Mouse (Mus musculus) midbrain, embryonic 13.5 days (tissue): Measurements from ENCODE around the gene Ccnyl1. TPM values are rescaled to one million over a fixed set of nuclear protein-coding genes. Genes with fewer than 3 reads are reported as not detected.
A peak's percentile ranks its signal among the peaks of the same experiment; 100 is the strongest.

Experiments
- ATAC-seq: fragments of 200-750 bp; cut with Nextera tagmentation; 2 replicates; pipeline ENCODE4 v1.8.0; 2017; ENCODE audit warnings: mild to moderate bottlenecking, moderate TSS enrichment, moderate library complexity
- H3K27ac ChIP-seq: fragments of 300-500 bp; sonication (generic); 2 replicates; pipeline ENCODE4 v1.5.1; 2015; ENCODE audit warnings: inconsistent platforms, mild to moderate bottlenecking, moderate library complexity
- H3K27me3 ChIP-seq: fragments of 300-500 bp; sonication (generic); 2 replicates; pipeline ENCODE4 v1.6.1; 2015; ENCODE audit warnings: mild to moderate bottlenecking, inconsistent platforms
- H3K36me3 ChIP-seq: fragments of 300-500 bp; sonication (generic); 2 replicates; pipeline ENCODE4 v1.6.1; 2015; ENCODE audit warnings: mild to moderate bottlenecking, inconsistent platforms
- H3K4me1 ChIP-seq: fragments of 300-500 bp; sonication (generic); replicated peaks from 2 replicates; pipeline ENCODE4 v1.6.1; 2015; ENCODE audit warnings: inconsistent platforms
- H3K4me2 ChIP-seq: fragments of 300-500 bp; sonication (generic); replicated peaks from 2 replicates; pipeline ENCODE4 v1.6.1; 2015; ENCODE audit warnings: moderate library complexity, mild to moderate bottlenecking, inconsistent platforms
- H3K4me3 ChIP-seq: fragments of 300-500 bp; sonication (generic); replicated peaks from 2 replicates; pipeline ENCODE4 v1.5.1; 2015; ENCODE audit warnings: mild to moderate bottlenecking, inconsistent platforms
- H3K9ac ChIP-seq: fragments of 300-500 bp; sonication (generic); replicated peaks from 2 replicates; pipeline ENCODE4 v1.6.1; 2015; ENCODE audit warnings: mild to moderate bottlenecking, inconsistent platforms
- H3K9me3 ChIP-seq: fragments of 300-500 bp; sonication (generic); 2 replicates; pipeline ENCODE4 v1.6.1; 2016; ENCODE audit warnings: mild to moderate bottlenecking, inconsistent platforms
- WGBS: fragments of 180-500 bp; shearing (Covaris S2); methylation state at CpG from one replicate; pipeline ENCODE4 v1.1.7; 2015; 5-methylcytosine and 5-hydroxymethylcytosine counted together
- polyA plus RNA-seq: library from polyadenylated mRNA; unstranded; fragments of >200 nt; fragmentation: Nextera tagmentation; extraction: Ambion mirVana; gene quantifications from 2 replicates; pipeline ENCODE4 v1.2.1, GENCODE M21; 2015

Gene Ccnyl1
- polyA plus RNA-seq, 1 experiment from 2014 or later, result 6.0 TPM

- no peaks in the 10 kb centered on the region for H3K27me3 ChIP-seq
- peaks cover 26% of the 10 kb centered on the region for H3K36me3 ChIP-seq
- H3K9me3 ChIP-seq, result no peaks in the 10 kb centered on the region
- ATAC-seq, result no peak
- no peak overlapping the region for H3K4me2 ChIP-seq
- H3K27ac ChIP-seq, result no peak overlapping the region
- H3K9ac ChIP-seq, result no peak overlapping the region
- H3K4me1 ChIP-seq, result no peaks in the 10 kb centered on the region
- H3K4me3 ChIP-seq, result no peak overlapping the region
- WGBS, result 95% methylated on average over 2 of the region's 2 CpGs
These were observed 16.4 kb downstream of the Ccnyl1 start for GRCm38 (mm10) chr1:64706610-64707009.

- H3K9ac ChIP-seq, result no peak overlapping the region
- H3K4me1 ChIP-seq, result no peaks in the 10 kb centered on the region
- no peaks in the 10 kb centered on the region for H3K27me3 ChIP-seq
- H3K36me3 ChIP-seq, result peaks cover 12% of the 10 kb centered on the region
- 23% methylated on average over 2 of the region's 2 CpGs for WGBS
- no peak overlapping the region for H3K27ac ChIP-seq
- no peaks in the 10 kb centered on the region for H3K9me3 ChIP-seq
- no peak for ATAC-seq
- no peak overlapping the region for H3K4me3 ChIP-seq
- H3K4me2 ChIP-seq, result no peak overlapping the region
These were observed 19.6 kb downstream of the Ccnyl1 start for GRCm38 (mm10) chr1:64709891-64710290.

GRCm38 (mm10) chr1:64712006-64712760, 21.9 kb downstream of the Ccnyl1 start:
- Histone ChIP-seq H3K36me3 (peaks cover 26% of the 10 kb centered on the region), H3K4me2 (no peak overlapping the region), H3K27me3 (no peaks in the 10 kb centered on the region), H3K4me3 (no peak overlapping the region), H3K9ac (no peak overlapping the region), H3K9me3 (no peaks in the 10 kb centered on the region), H3K27ac (no peak overlapping the region), H3K4me1 (no peaks in the 10 kb centered on the region)
- ATAC-seq, result no peak
- WGBS, result 86% methylated on average over 14 of the region's 14 CpGs

GRCm38 (mm10) chr1:64715458-64715857, 25.2 kb downstream of the Ccnyl1 start:
- no peaks in the 10 kb centered on the region for H3K4me1 ChIP-seq
- H3K27ac ChIP-seq, result no peak overlapping the region
- H3K4me2 ChIP-seq, result no peak overlapping the region
- no peaks in the 10 kb centered on the region for H3K9me3 ChIP-seq
- no peak for ATAC-seq
- no peaks in the 10 kb centered on the region for H3K27me3 ChIP-seq
- no peak overlapping the region for H3K4me3 ChIP-seq
- H3K36me3 ChIP-seq, result peaks cover 29% of the 10 kb centered on the region
- 92% methylated on average over 2 of the region's 2 CpGs for WGBS
- no peak overlapping the region for H3K9ac ChIP-seq

- H3K4me3 ChIP-seq, result no peak overlapping the region
- no peak overlapping the region for H3K4me2 ChIP-seq
- H3K27me3 ChIP-seq, result no peaks in the 10 kb centered on the region
- H3K9ac ChIP-seq, result no peak overlapping the region
- H3K27ac ChIP-seq, result no peak overlapping the region
- peaks cover 35% of the 10 kb centered on the region for H3K36me3 ChIP-seq
- 92% methylated on average over 7 of the region's 7 CpGs for WGBS
- H3K4me1 ChIP-seq, result peaks cover 7% of the 10 kb centered on the region
- no peak for ATAC-seq
- no peaks in the 10 kb centered on the region for H3K9me3 ChIP-seq
These were observed 26.5 kb downstream of the Ccnyl1 start for GRCm38 (mm10) chr1:64716589-64717304.

- Histone ChIP-seq H3K9ac (no peak overlapping the region), H3K4me3 (no peak overlapping the region), H3K4me2 (no peak overlapping the region), H3K4me1 (peaks cover 7% of the 10 kb centered on the region), H3K36me3 (peaks cover 41% of the 10 kb centered on the region), H3K9me3 (no peaks in the 10 kb centered on the region), H3K27me3 (no peaks in the 10 kb centered on the region), H3K27ac (no peak overlapping the region)
- peak; percentile 80 for ATAC-seq
These were observed 27.2 kb downstream of the Ccnyl1 start for GRCm38 (mm10) chr1:64717504-64717903.

GRCm38 (mm10) chr1:64721034-64721587, 30.9 kb downstream of the Ccnyl1 start:
- Histone ChIP-seq H3K4me2 (no peak overlapping the region), H3K27me3 (no peaks in the 10 kb centered on the region), H3K27ac (no peak overlapping the region), H3K4me1 (peaks cover 7% of the 10 kb centered on the region), H3K36me3 (peaks cover 41% of the 10 kb centered on the region), H3K4me3 (no peak overlapping the region), H3K9ac (no peak overlapping the region), H3K9me3 (no peaks in the 10 kb centered on the region)
- 59% methylated on average over 10 of the region's 10 CpGs for WGBS
- ATAC-seq, result peak; percentile 37; the same call in 1 of the 2 replicates

GRCm38 (mm10) chr1:64730046-64730445, 39.8 kb downstream of the Ccnyl1 start:
- no peak overlapping the region for H3K27ac ChIP-seq
- H3K4me3 ChIP-seq, result no peak overlapping the region
- H3K9ac ChIP-seq, result no peak overlapping the region
- WGBS, result 59% methylated on average over 4 of the region's 4 CpGs
- peaks cover 25% of the 10 kb centered on the region for H3K4me1 ChIP-seq
- ATAC-seq, result no peak
- no peak overlapping the region for H3K4me2 ChIP-seq
- no peaks in the 10 kb centered on the region for H3K9me3 ChIP-seq
- peaks cover 33% of the 10 kb centered on the region for H3K27me3 ChIP-seq
- H3K36me3 ChIP-seq, result no peaks in the 10 kb centered on the region

GRCm38 (mm10) chr1:64731341-64732020, 41.2 kb downstream of the Ccnyl1 start:
- WGBS, result 65% methylated on average over 16 of the region's 16 CpGs
- H3K27me3 ChIP-seq, result peaks cover 47% of the 10 kb centered on the region

GRCm38 (mm10) chr1:64732161-64732560, 41.9 kb downstream of the Ccnyl1 start:
- no peak for ATAC-seq
- H3K4me1 ChIP-seq, result peaks cover 47% of the 10 kb centered on the region
- 45% methylated on average over 10 of the region's 10 CpGs for WGBS
- no peak overlapping the region for H3K27ac ChIP-seq
- peaks cover 54% of the 10 kb centered on the region for H3K27me3 ChIP-seq
- H3K4me3 ChIP-seq, result no peak overlapping the region
- H3K36me3 ChIP-seq, result no peaks in the 10 kb centered on the region
- H3K9me3 ChIP-seq, result no peaks in the 10 kb centered on the region
- H3K9ac ChIP-seq, result no peak overlapping the region
- H3K4me2 ChIP-seq, result no peak overlapping the region

More at GRCm38 (mm10) chr1:64731341-64732020, 41.2 kb downstream of the Ccnyl1 start:
- Histone ChIP-seq H3K4me2 (no peak overlapping the region; the same call in 1 of the 2 replicates), H3K9me3 (no peaks in the 10 kb centered on the region), H3K9ac (no peak overlapping the region), H3K4me3 (no peak overlapping the region), H3K4me1 (peaks cover 40% of the 10 kb centered on the region), H3K36me3 (no peaks in the 10 kb centered on the region), H3K27ac (no peak overlapping the region)
- no peak for ATAC-seq

- peaks cover 56% of the 10 kb centered on the region for H3K27me3 ChIP-seq
- WGBS, result 51% methylated on average over 7 of the region's 7 CpGs
- no peaks in the 10 kb centered on the region for H3K36me3 ChIP-seq
- H3K4me3 ChIP-seq, result no peak overlapping the region
- no peaks in the 10 kb centered on the region for H3K9me3 ChIP-seq
- no peak for ATAC-seq
- no peak overlapping the region for H3K27ac ChIP-seq
- H3K9ac ChIP-seq, result no peak overlapping the region
- no peak overlapping the region for H3K4me2 ChIP-seq
- peaks cover 47% of the 10 kb centered on the region for H3K4me1 ChIP-seq
These were observed 42.5 kb downstream of the Ccnyl1 start for GRCm38 (mm10) chr1:64732637-64733200.
